Mouse (Mus musculus) lung, adult 2 months (tissue): Measurements from ENCODE around the gene Scn1b.

ENCODE experiments used
- CTCF ChIP-seq: fragments of 200-500 bp; IDR thresholded peaks from 2 replicates; pipeline ENCODE4 v1.5.1; 2011; ENCODE audit warnings: mild to moderate bottlenecking, low read length, control low read depth; ENCODE audit not compliant: insufficient read depth
- POLR2A ChIP-seq: fragments of 200-500 bp; IDR thresholded peaks from 2 replicates; pipeline ENCODE4 v1.6.1; 2011; ENCODE audit warnings: low read depth, mild to moderate bottlenecking, control low read depth, low read length, borderline replicate concordance; ENCODE audit errors: extremely low read depth

DNA sequence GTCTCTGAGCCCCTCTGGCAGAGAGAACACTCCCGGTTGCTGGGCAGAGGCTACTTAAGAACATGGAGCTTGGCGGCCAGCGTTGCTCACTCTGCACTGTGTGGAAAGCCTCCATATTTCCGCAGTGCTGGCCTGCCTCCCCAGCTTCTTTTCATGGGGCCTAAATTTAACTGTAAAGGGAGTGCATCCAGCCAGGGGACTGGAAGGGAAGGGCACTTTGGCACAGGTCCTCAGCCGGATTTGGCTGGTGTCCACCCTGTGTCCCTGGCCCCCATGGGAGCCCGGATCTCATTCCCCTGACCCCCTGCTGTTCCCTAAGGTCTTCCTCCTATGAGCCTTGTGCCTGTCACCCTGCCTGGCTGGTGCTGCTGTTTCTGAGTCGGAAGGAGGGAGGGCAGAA is 8.3 kb downstream of the Scn1b start:
- TF ChIP-seq CTCF, result no peak
- TF ChIP-seq POLR2A, result no peak
